Mouse (Mus musculus) stomach, embryonic 15.5 days (tissue): ENCODE measurements around the gene Mylk4. TPM values are rescaled to one million over a fixed set of nuclear protein-coding genes. Genes with fewer than 3 reads are reported as not detected.

Experiments
- ATAC-seq: fragments of 200-750 bp; cut with Nextera tagmentation; 2 replicates; pipeline ENCODE4 v1.8.0; 2017; ENCODE audit warnings: low read depth, moderate number of reproducible peaks, moderate TSS enrichment; ENCODE audit not compliant: insufficient read depth, low FRiP score
- H3K27ac ChIP-seq: fragments of 300-500 bp; sonication (generic); 2 replicates; pipeline ENCODE4 v1.5.1; 2015; ENCODE audit warnings: mild to moderate bottlenecking, inconsistent platforms
- H3K27me3 ChIP-seq: fragments of 300-500 bp; sonication (generic); replicated peaks from 2 replicates; pipeline ENCODE4 v1.6.1; 2015; ENCODE audit warnings: inconsistent platforms
- H3K36me3 ChIP-seq: fragments of 300-500 bp; sonication (generic); 2 replicates; pipeline ENCODE4 v1.6.1; 2015; ENCODE audit warnings: inconsistent platforms
- H3K4me1 ChIP-seq: fragments of 300-500 bp; sonication (generic); 2 replicates; pipeline ENCODE4 v1.6.1; 2015; ENCODE audit warnings: inconsistent platforms
- H3K4me2 ChIP-seq: fragments of 300-500 bp; sonication (generic); 2 replicates; pipeline ENCODE4 v1.6.1; 2015; ENCODE audit warnings: mild to moderate bottlenecking, inconsistent platforms
- H3K4me3 ChIP-seq: fragments of 300-500 bp; sonication (generic); replicated peaks from 2 replicates; pipeline ENCODE4 v1.5.1; 2015; ENCODE audit warnings: inconsistent platforms
- H3K9ac ChIP-seq: fragments of 300-500 bp; sonication (generic); 2 replicates; pipeline ENCODE4 v1.6.1; 2015; ENCODE audit warnings: inconsistent platforms
- H3K9me3 ChIP-seq: fragments of 300-500 bp; sonication (generic); 2 replicates; pipeline ENCODE4 v1.6.1; 2016; ENCODE audit warnings: inconsistent platforms
- WGBS: fragments of 180-500 bp; shearing (Covaris S2); methylation state at CpG from one replicate; pipeline ENCODE4 v1.1.7; 2015; 5-methylcytosine and 5-hydroxymethylcytosine counted together
- polyA plus RNA-seq: library from polyadenylated mRNA; unstranded; fragments of >200 nt; fragmentation: Nextera tagmentation; extraction: Ambion mirVana; gene quantifications from 2 replicates; pipeline ENCODE4 v1.2.1, GENCODE M21; 2015

The Mylk4 gene
- polyA plus RNA-seq, 1 experiment from 2014 or later = 0.24 TPM

- Histone ChIP-seq H3K4me3 (no peak overlapping the region), H3K4me1 (no peaks in the 10 kb centered on the region), H3K27ac (no peak overlapping the region), H3K4me2 (no peak overlapping the region), H3K27me3 (no peaks in the 10 kb centered on the region), H3K9me3 (no peaks in the 10 kb centered on the region), H3K36me3 (no peaks in the 10 kb centered on the region), H3K9ac (no peak overlapping the region)
- no peak for ATAC-seq
- WGBS = 92% methylated on average over 1 of the region's 1 CpGs
These were observed 33.2 kb downstream of the Mylk4 start for GRCm38 (mm10) chr13:32750507-32750906.

DNA sequence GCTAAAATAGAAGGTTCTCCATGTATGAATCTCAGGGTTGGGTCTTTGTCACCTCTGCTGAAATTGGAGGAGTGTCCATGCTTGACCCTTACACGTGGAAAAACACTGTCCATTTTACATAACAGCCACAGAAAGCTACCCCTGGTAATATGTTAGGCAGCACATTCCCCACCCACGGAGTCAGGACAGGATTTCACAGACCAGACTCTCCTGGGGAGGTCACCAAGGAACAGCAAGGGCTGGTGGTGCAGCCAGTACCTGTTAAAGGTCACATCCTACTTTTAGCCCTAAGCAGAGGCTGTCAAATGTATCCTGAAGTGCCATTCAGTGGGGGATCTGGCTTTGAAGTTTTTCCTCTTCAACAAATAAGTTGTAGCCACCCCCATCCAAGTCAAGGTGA lies 35.3 kb downstream of the Mylk4 start:
- no peaks in the 10 kb centered on the region for H3K27me3 ChIP-seq
- no peak overlapping the region for H3K9ac ChIP-seq
- no peaks in the 10 kb centered on the region for H3K4me1 ChIP-seq
- H3K4me3 ChIP-seq = no peak overlapping the region
- H3K9me3 ChIP-seq = no peaks in the 10 kb centered on the region
- H3K4me2 ChIP-seq = no peak overlapping the region
- no peak for ATAC-seq
- 45% methylated on average over 2 of the region's 2 CpGs for WGBS
- H3K36me3 ChIP-seq = no peaks in the 10 kb centered on the region
- no peak overlapping the region for H3K27ac ChIP-seq

GRCm38 (mm10) chr13:32741161-32741560 lies 42.6 kb downstream of the Mylk4 start:
- H3K4me3 ChIP-seq = no peak overlapping the region
- ATAC-seq = no peak
- H3K9me3 ChIP-seq = no peaks in the 10 kb centered on the region
- H3K9ac ChIP-seq = no peak overlapping the region
- H3K27ac ChIP-seq = no peak overlapping the region
- no peaks in the 10 kb centered on the region for H3K27me3 ChIP-seq
- no peak overlapping the region for H3K4me2 ChIP-seq
- H3K4me1 ChIP-seq = no peaks in the 10 kb centered on the region
- H3K36me3 ChIP-seq = no peaks in the 10 kb centered on the region
- WGBS = 40% methylated on average over 7 of the region's 7 CpGs

GRCm38 (mm10) chr13:32731283-32731682 lies 52.5 kb downstream of the Mylk4 start:
- H3K4me3 ChIP-seq = no peak overlapping the region
- H3K27me3 ChIP-seq = no peaks in the 10 kb centered on the region
- H3K27ac ChIP-seq = no peak overlapping the region
- H3K9me3 ChIP-seq = no peaks in the 10 kb centered on the region
- ATAC-seq = no peak
- no peaks in the 10 kb centered on the region for H3K4me1 ChIP-seq
- H3K9ac ChIP-seq = no peak overlapping the region
- H3K4me2 ChIP-seq = no peak overlapping the region
- H3K36me3 ChIP-seq = no peaks in the 10 kb centered on the region

GRCm38 (mm10) chr13:32724606-32725005 lies 59.1 kb downstream of the Mylk4 start:
- H3K27me3 ChIP-seq = no peaks in the 10 kb centered on the region
- no peaks in the 10 kb centered on the region for H3K4me1 ChIP-seq
- no peak for ATAC-seq
- H3K9ac ChIP-seq = no peak overlapping the region
- no peaks in the 10 kb centered on the region for H3K36me3 ChIP-seq
- H3K4me2 ChIP-seq = no peak overlapping the region
- no peaks in the 10 kb centered on the region for H3K9me3 ChIP-seq
- WGBS = 89% methylated on average over 5 of the region's 5 CpGs
- H3K4me3 ChIP-seq = no peak overlapping the region
- H3K27ac ChIP-seq = no peak overlapping the region

GRCm38 (mm10) chr13:32721717-32722116 lies 62.0 kb downstream of the Mylk4 start:
- Histone ChIP-seq H3K9ac (no peak overlapping the region), H3K4me3 (no peak overlapping the region), H3K9me3 (no peaks in the 10 kb centered on the region), H3K27ac (no peak overlapping the region), H3K36me3 (no peaks in the 10 kb centered on the region), H3K4me2 (no peak overlapping the region), H3K27me3 (no peaks in the 10 kb centered on the region), H3K4me1 (no peaks in the 10 kb centered on the region)
- no peak; the same call in 1 of the 2 replicates for ATAC-seq
- WGBS = 85% methylated on average over 4 of the region's 4 CpGs

GRCm38 (mm10) chr13:32719284-32719683 lies 64.5 kb downstream of the Mylk4 start:
- Histone ChIP-seq H3K4me3 (no peak overlapping the region), H3K9ac (no peak overlapping the region), H3K4me1 (no peaks in the 10 kb centered on the region), H3K4me2 (no peak overlapping the region), H3K27ac (no peak overlapping the region), H3K27me3 (no peaks in the 10 kb centered on the region), H3K9me3 (no peaks in the 10 kb centered on the region), H3K36me3 (no peaks in the 10 kb centered on the region)
- WGBS = 37% methylated on average over 3 of the region's 3 CpGs
- no peak for ATAC-seq

- Histone ChIP-seq H3K4me3 (no peak overlapping the region), H3K27ac (no peak overlapping the region), H3K4me1 (no peaks in the 10 kb centered on the region), H3K9me3 (no peaks in the 10 kb centered on the region), H3K4me2 (no peak overlapping the region), H3K36me3 (no peaks in the 10 kb centered on the region), H3K9ac (no peak overlapping the region), H3K27me3 (no peaks in the 10 kb centered on the region)
- ATAC-seq = no peak
- WGBS = 63% methylated on average over 5 of the region's 5 CpGs
These were observed 66.0 kb downstream of the Mylk4 start for GRCm38 (mm10) chr13:32717709-32718108.

DNA sequence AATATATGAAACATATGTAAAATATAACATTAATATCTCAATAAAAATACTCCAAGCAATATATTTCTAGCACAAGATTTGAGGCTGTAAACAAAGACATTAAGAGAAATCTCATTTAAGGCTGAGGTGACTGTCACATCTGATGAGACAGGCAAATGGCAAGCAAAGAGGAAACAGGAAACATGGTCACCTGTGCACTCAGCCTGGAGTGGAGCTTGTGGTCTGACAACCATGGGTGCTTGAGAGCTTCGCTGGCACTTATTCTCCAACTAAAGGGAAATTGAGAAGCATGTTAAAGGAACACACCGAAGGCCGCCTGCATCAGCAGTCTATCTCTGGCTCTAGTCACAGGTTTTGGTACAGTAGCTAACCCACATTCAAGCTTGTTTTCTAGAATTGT lies 71.2 kb downstream of the Mylk4 start:
- no peak for ATAC-seq
- 85% methylated on average over 3 of the region's 3 CpGs for WGBS
- H3K36me3 ChIP-seq = no peaks in the 10 kb centered on the region
- H3K27ac ChIP-seq = no peak overlapping the region
- no peaks in the 10 kb centered on the region for H3K9me3 ChIP-seq
- H3K4me1 ChIP-seq = no peaks in the 10 kb centered on the region
- no peak overlapping the region for H3K4me2 ChIP-seq
- H3K4me3 ChIP-seq = no peak overlapping the region
- H3K27me3 ChIP-seq = no peaks in the 10 kb centered on the region
- no peak overlapping the region for H3K9ac ChIP-seq

GRCm38 (mm10) chr13:32707894-32708293 lies 75.9 kb downstream of the Mylk4 start:
- no peak overlapping the region for H3K4me3 ChIP-seq
- 0 out of 2 replicates have a peak, but pooled peaks cover 6% of the 10 kb centered on the region for H3K4me1 ChIP-seq
- H3K27me3 ChIP-seq = no peaks in the 10 kb centered on the region
- no peak for ATAC-seq
- no peaks in the 10 kb centered on the region for H3K36me3 ChIP-seq
- H3K27ac ChIP-seq = no peak overlapping the region
- H3K9me3 ChIP-seq = no peaks in the 10 kb centered on the region
- H3K4me2 ChIP-seq = no peak overlapping the region
- no peak overlapping the region for H3K9ac ChIP-seq
- WGBS = 90% methylated on average over 2 of the region's 2 CpGs

GRCm38 (mm10) chr13:32706651-32707288 lies 77.0 kb downstream of the Mylk4 start:
- WGBS = 53% methylated on average over 10 of the region's 10 CpGs
- H3K27ac ChIP-seq = no peak overlapping the region
- no peak overlapping the region for H3K4me2 ChIP-seq
- H3K27me3 ChIP-seq = no peaks in the 10 kb centered on the region
- no peak for ATAC-seq
- H3K36me3 ChIP-seq = no peaks in the 10 kb centered on the region
- 0 out of 2 replicates have a peak, but pooled peaks cover 6% of the 10 kb centered on the region for H3K4me1 ChIP-seq
- no peak overlapping the region for H3K9ac ChIP-seq
- no peak overlapping the region for H3K4me3 ChIP-seq
- H3K9me3 ChIP-seq = no peaks in the 10 kb centered on the region

- Histone ChIP-seq H3K27me3 (no peaks in the 10 kb centered on the region), H3K27ac (no peak overlapping the region), H3K4me2 (no peak overlapping the region), H3K9ac (no peak overlapping the region), H3K4me1 (0 out of 2 replicates have a peak, but pooled peaks cover 6% of the 10 kb centered on the region), H3K36me3 (no peaks in the 10 kb centered on the region), H3K4me3 (no peak overlapping the region), H3K9me3 (no peaks in the 10 kb centered on the region)
- ATAC-seq = no peak
- 45% methylated on average over 1 of the region's 1 CpGs for WGBS
These were observed 78.4 kb downstream of the Mylk4 start for GRCm38 (mm10) chr13:32705315-32705714.

- Histone ChIP-seq H3K36me3 (no peaks in the 10 kb centered on the region), H3K27me3 (no peaks in the 10 kb centered on the region)
- 70% methylated on average over 2 of the region's 2 CpGs for WGBS
These were observed 78.8 kb downstream of the Mylk4 start for GRCm38 (mm10) chr13:32704911-32705310.

More at GRCm38 (mm10) chr13:32704911-32705310, 78.8 kb downstream of the Mylk4 start:
- no peak for ATAC-seq
- no peaks in the 10 kb centered on the region for H3K9me3 ChIP-seq
- H3K9ac ChIP-seq = no peak overlapping the region
- H3K27ac ChIP-seq = no peak overlapping the region
- H3K4me3 ChIP-seq = no peak overlapping the region
- H3K4me1 ChIP-seq = 0 out of 2 replicates have a peak, but pooled peaks cover 6% of the 10 kb centered on the region
- H3K4me2 ChIP-seq = no peak overlapping the region
